Comparison of ENCODE assay signal across 16 mouse cellular contexts in the genomic region with DNA sequence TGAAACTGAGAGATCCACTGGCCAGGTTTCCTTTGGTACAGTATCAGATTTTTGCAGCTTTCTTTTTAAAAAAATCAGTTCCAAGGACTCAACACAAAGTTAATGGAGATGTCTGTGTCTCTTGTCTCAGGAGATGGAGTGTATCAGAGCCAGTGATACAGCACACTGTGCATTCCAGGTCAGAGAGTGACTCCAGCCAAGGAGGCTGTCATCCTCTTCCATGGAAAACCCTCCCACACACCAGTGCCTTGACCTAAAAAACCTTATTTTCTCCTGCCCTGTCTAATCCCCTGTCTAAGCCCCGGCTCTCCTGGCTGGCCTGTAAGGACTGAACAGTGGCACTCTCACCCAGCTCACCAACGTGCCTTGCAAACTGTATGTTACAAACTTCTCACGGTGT.
"Had no signal": no experiment of that assay in that cellular context is flagged by ENCODE, and none has a peak within 500 bp of the region (broad histone marks: within the 10 kb centered on the region; RNA-seq: fewer than 3 reads in every experiment).

No protein-coding gene starts in this region.

- H3K4me1 ChIP-seq: lung, embryonic 15.5 days; megakaryocyte, embryonic 14.5 days had no signal

- DNase-seq: liver, postnatal 0 days; lung, adult 2 months; lung, postnatal 14 days; lung, postnatal 36 days; right cerebral cortex, postnatal 14 days; spleen, adult 18-20 months; thymus, adult 18-20 months; thymus, postnatal 25 days; thymus, postnatal 4 days had no signal

- H3K27ac ChIP-seq: liver, embryonic 15.5 days; lung, embryonic 15.5 days; macrophage; midbrain, embryonic 12.5 days; midbrain, embryonic 15.5 days; neural tube, embryonic 12.5 days had no signal

- H3K4me3 ChIP-seq: liver, embryonic 15.5 days; lung, embryonic 15.5 days; megakaryocyte, embryonic 14.5 days; midbrain, embryonic 12.5 days; midbrain, embryonic 15.5 days; neural tube, embryonic 12.5 days had no signal

- H3K27me3 ChIP-seq: liver, embryonic 15.5 days; lung, embryonic 15.5 days; megakaryocyte, embryonic 14.5 days; midbrain, embryonic 12.5 days; midbrain, embryonic 15.5 days; neural tube, embryonic 12.5 days had no signal

- H3K9ac ChIP-seq: liver, embryonic 15.5 days; liver, postnatal 0 days; lung, embryonic 15.5 days; midbrain, embryonic 12.5 days; midbrain, embryonic 15.5 days; neural tube, embryonic 12.5 days had no signal

- H3K36me3 ChIP-seq: liver, embryonic 15.5 days; lung, embryonic 15.5 days; midbrain, embryonic 12.5 days; midbrain, embryonic 15.5 days; neural tube, embryonic 12.5 days had no signal
